Mouse (Mus musculus) yolk sac, embryonic 10.5 days (tissue): Measurements from ENCODE around the gene Rapgef4.

ENCODE experiments used
- DNase-seq: peaks from one replicate; pipeline ENCODE4 v3.0.0-alpha.2; 2017; ENCODE audit warnings: low spot score

The Rapgef4 gene

DNA sequence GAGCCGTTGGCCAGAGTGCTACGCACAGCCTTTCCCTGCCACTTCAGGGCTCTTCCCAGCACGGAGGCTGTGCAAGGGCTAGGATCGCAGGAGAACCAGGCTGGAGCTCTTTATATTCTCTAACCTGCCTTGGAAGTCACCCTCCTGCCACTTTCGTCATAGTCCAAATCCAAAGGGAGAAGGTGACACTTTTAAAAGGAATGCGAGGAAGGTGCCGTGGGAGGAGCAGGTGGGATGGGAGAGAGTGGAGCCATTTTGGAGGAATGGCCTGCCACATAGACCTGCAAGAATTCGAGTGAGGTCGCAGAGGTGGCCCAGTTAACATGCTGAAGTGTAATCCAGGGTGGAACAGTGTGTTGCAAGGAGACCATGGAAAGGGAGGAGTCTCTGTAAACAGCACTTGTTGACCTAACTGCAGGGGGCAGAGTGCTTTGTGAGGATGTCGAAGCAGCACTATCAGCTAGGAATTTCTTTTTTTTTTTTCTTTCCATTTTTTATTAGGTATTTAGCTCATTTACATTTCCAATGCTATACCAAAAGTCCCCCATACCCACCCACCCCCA lies 94.0 kb downstream of the Rapgef4 start:
- peak; percentile 40 for DNase-seq

- DNase-seq = no peak
Measured at GRCm38 (mm10) chr2:72077490-72078139, 96.6 kb downstream of the Rapgef4 start.

DNA sequence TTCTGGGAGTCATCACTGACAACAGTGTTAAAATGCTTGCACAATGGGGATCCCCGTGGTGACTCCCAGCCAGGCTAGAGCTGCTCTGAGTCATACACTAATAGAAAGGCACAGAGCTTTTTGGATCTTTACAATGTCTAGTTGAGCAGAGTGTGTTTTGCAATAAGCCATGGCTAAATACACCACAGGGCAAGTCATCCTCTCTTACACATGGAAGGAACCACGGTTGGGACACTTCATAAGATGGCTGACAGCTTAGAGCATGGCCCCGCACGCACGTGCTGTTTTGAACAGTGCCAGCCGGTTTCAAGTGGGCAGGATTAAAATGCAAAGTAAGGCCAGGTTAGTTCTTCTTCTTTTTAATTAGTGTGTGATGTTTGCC lies 97.1 kb downstream of the Rapgef4 start:
- DNase-seq = no peak

DNA sequence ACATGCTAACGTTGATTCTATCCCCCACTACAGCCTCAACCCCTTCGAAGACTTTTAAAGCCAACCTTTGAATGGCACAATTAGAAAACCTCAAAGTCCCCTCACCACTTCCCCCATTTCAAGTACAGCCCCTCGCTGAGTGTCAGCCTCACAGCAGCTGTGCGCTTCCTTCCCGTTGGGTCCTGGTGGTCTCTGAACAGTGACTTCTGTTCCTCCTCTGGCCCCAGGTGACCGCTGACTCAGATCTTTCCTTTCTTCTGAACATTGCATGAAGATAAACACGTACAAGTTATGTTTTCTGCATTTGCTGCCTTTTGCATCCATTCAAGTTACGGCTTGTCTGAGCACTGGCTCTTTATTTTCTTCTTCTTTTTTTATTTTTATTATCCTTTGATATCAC lies 98.1 kb downstream of the Rapgef4 start:
- no peak for DNase-seq

DNA sequence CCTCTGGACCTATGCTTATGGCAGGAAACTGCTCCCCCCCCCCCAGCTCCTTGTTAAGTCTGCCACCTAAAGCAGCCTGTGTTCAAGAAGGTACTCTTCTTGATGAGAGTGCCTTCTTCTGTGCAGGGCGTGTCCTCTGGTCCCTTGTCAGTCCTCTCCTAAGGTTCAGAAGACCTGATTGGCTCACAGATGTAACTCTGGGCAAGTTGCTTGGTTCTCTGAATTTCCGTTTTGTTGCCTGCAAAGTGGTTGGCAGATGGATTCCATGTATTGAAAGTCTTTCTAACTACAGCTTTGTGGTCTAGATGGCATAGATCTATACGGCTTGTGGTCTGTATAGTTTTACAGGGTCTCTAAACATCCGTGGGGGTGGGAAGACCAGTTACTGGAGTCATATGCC lies 101.8 kb downstream of the Rapgef4 start:
- no peak for DNase-seq

DNA sequence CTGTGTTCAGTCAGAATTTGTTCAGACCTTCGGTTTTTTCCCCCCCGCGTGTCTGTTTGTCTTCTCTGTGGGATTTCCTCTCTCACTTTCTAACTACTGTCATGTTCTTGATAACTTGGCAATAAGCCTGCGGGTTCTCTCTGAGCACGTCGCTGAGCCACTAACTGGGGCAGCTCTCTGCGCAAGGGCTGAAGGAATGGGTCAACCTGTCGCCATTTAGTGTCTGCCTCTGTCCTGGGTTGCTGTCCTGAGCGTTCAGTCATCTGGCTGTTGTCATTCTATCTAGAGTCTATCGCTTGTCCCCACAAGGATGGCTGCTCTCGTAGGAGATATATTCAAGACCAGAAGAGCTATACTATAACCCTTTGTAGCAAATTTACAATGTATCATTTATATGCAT lies 107.8 kb downstream of the Rapgef4 start:
- no peak for DNase-seq

- no peak for DNase-seq
Measured at GRCm38 (mm10) chr2:72090061-72090460, 109.0 kb downstream of the Rapgef4 start.

DNA sequence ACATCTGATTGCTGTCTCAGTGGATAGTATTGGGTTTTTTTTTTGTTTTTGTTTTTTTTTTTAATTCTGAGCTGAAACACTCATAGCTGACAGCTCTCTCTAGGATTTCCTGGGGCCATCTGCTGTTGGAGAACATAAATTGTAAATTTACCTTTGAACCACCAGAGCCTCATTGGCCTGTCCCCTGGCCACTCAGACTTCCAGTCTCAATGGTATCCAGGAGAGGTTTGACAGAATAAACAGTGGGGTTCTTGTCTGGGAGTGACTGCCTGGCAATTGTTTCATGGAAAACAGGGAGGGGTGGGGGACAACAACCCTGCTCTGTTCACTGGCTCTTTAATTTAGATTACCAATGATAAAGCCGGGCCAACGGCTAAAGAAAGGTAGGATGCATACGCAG lies 111.0 kb downstream of the Rapgef4 start:
- DNase-seq = peak; percentile 13

DNA sequence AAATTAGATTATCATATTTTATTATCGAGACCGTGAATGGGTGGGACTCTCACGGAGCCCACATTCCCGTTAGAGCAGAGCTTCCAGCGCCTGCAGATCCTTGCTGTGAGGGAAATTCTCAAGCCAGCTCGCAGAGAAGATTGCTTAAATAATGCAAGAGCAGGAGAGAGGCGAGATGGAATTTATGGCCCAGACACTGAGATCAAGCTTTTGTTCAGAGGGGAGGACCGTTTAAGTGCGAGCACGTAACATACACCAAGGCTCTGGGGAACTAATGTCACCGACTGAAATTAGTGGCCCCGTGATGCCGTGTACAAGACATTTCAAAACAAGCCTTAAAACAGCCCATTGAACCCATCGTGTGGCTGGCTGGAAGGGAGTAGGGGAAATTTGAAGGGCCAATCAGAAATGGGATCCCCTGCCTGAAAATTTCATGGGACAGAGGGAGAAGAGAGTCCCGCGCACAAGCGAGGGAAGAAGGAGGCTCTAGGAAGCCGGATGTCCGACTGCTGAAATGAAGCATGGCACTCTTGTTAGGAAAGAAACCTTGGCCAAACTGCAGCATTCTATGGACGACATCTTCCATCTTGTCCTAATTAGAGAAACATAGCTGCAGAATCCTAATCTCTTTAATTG lies 112.5 kb downstream of the Rapgef4 start:
- no peak for DNase-seq

GRCm38 (mm10) chr2:72094038-72094437 lies 113.0 kb downstream of the Rapgef4 start:
- DNase-seq = no peak

DNA sequence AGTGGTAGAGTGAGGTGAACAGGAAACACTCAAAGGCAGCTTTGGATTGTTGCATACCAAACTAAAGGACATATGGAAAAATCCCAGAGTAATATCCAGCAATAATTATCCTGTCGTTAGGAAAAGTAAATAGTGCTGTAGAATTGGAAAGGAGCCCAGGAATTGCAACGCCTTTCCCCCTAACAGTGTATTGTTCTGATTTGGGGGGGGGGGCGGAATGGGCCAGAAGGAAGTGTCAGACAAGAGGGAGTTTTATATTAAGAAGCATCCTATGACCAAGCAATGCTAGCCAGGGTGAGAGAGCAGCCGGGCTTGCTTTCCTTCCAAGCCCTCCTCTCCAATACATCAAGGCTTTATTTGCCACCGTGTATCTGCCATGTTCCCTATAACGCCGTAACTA lies 113.4 kb downstream of the Rapgef4 start:
- DNase-seq = no peak

DNA sequence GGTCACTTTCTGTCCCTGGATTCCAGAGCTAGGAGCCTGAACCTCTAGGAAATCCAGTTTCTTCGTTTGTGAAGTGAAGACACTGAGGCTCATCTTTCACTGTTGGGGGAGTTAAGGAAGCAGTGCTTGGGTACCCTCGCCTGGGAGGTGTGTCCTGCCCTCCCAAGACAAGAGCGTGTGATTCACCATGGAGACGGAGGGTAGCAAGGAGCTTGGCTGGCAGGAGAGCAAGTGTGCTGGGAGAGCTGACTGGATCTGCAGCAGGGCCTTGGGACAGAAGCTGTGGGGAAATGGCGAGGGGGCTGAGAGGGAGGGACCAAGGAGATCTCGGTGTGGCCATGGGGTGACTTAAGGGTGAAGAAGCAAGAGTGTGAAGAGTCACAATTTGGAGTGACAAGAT lies 114.0 kb downstream of the Rapgef4 start:
- DNase-seq = no peak

GRCm38 (mm10) chr2:72096345-72096744 lies 115.3 kb downstream of the Rapgef4 start:
- DNase-seq = no peak

DNA sequence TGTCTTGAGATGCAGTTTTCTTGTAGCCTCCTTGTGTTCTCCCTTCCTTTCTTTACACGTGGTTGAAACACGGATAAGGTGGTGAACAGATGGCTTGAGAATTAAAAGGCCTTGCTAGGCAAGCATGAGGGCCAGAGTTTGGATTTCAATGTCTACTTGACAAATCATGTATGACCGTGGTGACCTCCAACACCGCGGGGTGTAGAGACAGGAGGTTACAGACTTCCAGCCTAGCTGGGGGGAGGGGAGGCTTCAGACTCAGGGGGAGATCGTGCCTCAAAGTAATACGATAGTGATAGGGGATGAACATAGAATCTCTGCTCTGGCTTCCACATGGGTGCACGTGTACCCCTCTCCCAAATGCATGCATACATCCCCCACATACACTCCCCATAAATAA lies 117.3 kb downstream of the Rapgef4 start:
- DNase-seq = no peak

DNA sequence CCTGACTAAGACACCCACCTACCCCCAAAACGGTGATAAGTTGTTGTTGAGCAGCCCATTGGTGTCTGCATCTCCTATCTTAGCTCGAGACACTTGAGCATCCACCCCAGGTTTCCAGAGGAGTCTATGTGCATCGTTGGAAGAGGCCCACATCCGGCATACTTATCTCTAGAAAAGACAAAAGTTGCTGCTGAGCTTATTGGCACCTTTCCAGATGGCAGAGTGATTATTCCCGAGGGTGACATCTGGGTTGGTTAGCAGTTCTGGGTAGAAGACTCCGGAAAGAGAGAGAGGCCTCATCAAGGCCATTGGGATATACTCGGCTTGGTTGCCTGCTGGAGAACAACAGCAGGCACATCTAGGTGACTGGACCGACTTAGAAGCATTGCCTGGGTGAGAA lies 123.6 kb downstream of the Rapgef4 start:
- DNase-seq = no peak

GRCm38 (mm10) chr2:72107525-72108180 lies 126.6 kb downstream of the Rapgef4 start:
- no peak for DNase-seq

DNA sequence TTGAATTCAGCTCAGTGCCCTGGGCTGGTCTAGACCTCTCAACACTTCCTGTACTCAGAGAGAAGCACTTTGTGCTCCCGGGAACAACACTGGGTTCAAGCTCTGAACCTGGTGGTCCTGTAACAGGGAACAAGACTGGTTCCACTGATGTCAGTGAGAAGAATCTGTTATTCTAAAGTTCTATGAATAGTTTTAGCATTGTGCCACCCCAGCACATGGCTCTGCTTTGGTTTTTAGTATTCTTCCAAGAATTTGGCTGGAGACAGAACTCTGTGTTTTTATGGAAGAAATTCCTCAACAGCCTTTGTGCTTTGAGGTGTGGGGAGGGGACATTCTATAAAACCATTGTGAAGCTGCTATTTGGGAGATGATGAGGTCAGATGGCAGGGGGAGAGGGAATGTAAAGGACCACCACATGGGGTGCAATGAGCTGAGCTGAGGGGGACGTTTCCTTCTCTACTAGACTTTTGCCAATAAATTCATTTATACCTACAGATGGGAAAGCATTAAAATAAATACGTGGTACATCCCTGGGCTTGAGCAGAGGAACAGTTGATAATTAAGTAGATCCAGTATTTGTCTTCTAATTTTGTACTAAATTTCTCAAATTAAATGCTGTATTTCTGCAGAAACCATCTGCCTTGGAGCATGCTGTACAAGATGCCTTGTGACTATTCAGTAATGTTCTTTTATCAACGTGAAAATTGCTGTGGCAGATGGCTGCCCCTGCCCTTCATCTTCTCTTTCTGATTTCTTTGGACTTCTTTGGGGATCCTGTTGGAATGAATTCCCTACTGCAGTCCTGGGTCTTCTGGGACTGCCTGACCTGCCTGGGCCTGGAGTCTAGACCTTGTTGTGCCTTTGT lies 127.6 kb downstream of the Rapgef4 start:
- DNase-seq = no peak

DNA sequence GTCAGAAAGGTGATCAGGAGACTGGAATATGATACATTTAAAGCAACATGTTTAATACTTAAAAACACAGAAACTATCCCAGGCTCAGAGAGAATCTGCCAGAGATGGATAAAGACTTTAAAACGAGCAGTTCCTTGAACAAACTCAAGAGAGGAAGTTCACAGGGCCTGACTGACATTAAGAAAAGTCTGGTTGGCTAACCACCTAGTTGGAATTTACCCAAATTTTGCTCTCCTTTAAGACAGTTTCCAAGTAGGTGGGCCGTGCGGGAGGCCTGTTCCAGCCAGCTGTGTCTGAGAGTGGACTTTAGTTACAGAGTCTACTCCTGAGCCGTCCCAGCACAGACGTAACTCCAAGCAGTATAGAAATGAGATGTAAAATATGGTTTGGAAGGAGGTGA lies 129.4 kb downstream of the Rapgef4 start:
- DNase-seq = no peak

DNA sequence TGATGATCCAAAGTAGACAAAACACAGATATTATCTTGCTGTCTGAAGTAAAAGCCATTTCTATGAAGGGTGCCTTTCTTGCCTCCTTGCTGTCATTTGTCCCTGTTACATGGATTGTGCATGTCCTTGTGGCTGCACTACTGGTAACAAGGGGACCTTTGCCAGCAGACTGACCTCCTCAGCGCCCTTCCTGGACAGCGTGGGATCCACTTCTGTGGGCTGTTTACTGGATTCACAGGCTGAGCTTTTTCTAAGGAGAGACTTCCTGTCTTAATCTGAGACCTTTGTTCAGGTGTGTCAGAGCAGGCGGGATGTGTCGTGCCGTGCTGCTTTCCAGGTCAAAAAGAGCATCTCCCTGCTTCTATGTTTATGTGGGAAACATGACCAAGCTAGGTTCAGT lies 132.7 kb downstream of the Rapgef4 start:
- no peak for DNase-seq

- DNase-seq = no peak
Measured at GRCm38 (mm10) chr2:72114148-72114559, 133.1 kb downstream of the Rapgef4 start.

- DNase-seq = no peak
Measured at GRCm38 (mm10) chr2:72116103-72116502, 135.1 kb downstream of the Rapgef4 start.

DNA sequence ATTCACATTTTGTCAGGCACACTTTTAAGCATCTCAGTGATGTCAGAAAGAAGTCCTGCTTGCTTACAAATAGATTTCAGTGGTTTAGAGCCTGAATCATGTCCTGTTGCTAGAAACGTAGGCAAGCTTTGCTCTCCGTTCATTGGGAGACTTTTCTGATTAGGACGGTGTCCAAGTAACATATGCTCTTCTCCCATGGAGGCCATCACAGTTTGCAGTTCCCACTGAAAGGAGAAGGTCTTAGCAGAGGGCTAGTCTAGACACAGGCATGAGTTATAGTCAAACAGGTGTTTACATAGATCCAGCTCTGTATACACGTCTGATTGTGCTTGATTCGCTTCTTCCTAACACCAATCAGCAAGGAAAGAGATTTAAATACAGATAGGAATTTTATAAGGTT lies 135.7 kb downstream of the Rapgef4 start:
- no peak for DNase-seq
